Mouse (Mus musculus) retina, postnatal 7 days (tissue): ENCODE results near the gene Efna3.

ENCODE experiments used
- DNase-seq: peaks from one replicate; pipeline ENCODE4 v3.0.0-alpha.2; 2012; ENCODE audit warnings: low read depth, low spot score

The Efna3 gene

GRCm38 (mm10) chr3:89337721-89338578 is 15.2 kb upstream of the Efna3 start, which contains the start of gene Efna4:
Gene Efna4, minus strand, starts transcription at chr3:89338028.
- DNase-seq, result no peak

GRCm38 (mm10) chr3:89337062-89337720 is 14.4 kb upstream of the Efna3 start:
- no peak for DNase-seq

- DNase-seq, result no peak
Measured at GRCm38 (mm10) chr3:89336529-89336928, 13.8 kb upstream of the Efna3 start.

GRCm38 (mm10) chr3:89333053-89333452 is 10.3 kb upstream of the Efna3 start:
- DNase-seq, result no peak

- no peak for DNase-seq
Measured at GRCm38 (mm10) chr3:89332476-89332875, 9.7 kb upstream of the Efna3 start.

GRCm38 (mm10) chr3:89332013-89332412 is 9.2 kb upstream of the Efna3 start:
- DNase-seq, result no peak

GRCm38 (mm10) chr3:89331561-89331960 is 8.8 kb upstream of the Efna3 start:
- DNase-seq, result no peak

GRCm38 (mm10) chr3:89330948-89331347 is 8.2 kb upstream of the Efna3 start:
- no peak for DNase-seq

- DNase-seq, result no peak
Measured at GRCm38 (mm10) chr3:89330346-89330745, 7.6 kb upstream of the Efna3 start.

GRCm38 (mm10) chr3:89328623-89329022 is 5.9 kb upstream of the Efna3 start:
- no peak for DNase-seq

GRCm38 (mm10) chr3:89327371-89327870 is 4.7 kb upstream of the Efna3 start:
- no peak for DNase-seq

GRCm38 (mm10) chr3:89325882-89326281 is 3.1 kb upstream of the Efna3 start:
- no peak for DNase-seq

GRCm38 (mm10) chr3:89322131-89322500 is 649 bp downstream of the Efna3 start:
- DNase-seq, result no peak

- DNase-seq, result no peak
Measured at GRCm38 (mm10) chr3:89321183-89322130, 1.3 kb downstream of the Efna3 start.

- DNase-seq, result no peak
Measured at GRCm38 (mm10) chr3:89320581-89321182, 2.1 kb downstream of the Efna3 start.

- no peak for DNase-seq
Measured at GRCm38 (mm10) chr3:89319591-89320350, 3.0 kb downstream of the Efna3 start.

- DNase-seq, result no peak
Measured at GRCm38 (mm10) chr3:89318971-89319590, 3.7 kb downstream of the Efna3 start.

- DNase-seq, result no peak
Measured at GRCm38 (mm10) chr3:89318316-89318715, 4.4 kb downstream of the Efna3 start.

GRCm38 (mm10) chr3:89317246-89317645 is 5.5 kb downstream of the Efna3 start:
- DNase-seq, result no peak

GRCm38 (mm10) chr3:89316833-89317232 is 5.9 kb downstream of the Efna3 start:
- peak; percentile 78 for DNase-seq
